In the genomic region with DNA sequence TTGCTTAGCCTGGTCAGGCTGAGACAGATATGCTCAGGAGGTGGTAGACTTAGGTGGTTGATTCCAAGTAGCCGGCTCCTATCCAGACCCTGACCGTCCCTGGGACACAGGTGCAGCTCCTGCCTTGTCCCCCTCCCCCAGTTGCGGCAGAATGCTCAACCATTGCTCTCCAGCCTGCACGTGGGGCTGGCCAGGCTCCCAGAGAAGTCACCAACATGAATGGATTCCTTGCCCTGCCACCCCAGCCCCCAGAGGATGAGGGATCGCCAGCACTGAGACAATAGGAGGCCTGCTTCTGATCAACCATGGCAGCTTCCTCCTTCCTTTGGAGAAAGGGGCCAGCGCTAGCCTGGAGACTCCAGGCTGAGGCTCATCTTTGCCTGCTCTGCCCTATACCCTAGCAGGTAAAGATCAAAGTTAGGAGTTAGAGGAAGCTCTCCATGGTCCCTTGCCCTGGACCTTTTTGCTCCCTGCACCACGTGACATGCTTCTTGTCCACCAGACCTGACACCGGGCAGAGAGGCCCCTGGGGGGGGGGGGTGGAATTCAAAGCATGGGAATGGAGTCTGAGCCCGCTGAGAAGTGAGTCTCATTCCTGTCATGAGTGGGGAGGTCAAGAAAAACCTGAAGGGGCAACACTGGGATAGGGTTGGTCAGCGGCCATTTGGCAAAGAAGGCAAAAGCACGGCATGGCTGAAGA, we compare ENCODE assay signal across 24 mouse cellular contexts. TPM values are rescaled to one million over a fixed set of nuclear protein-coding genes. Genes with fewer than 3 reads are reported as not detected.
A peak's percentile ranks its signal among the peaks of the same experiment; 100 is the strongest.
DNase-seq lines count a peak whose midpoint lies in the region; ATAC-seq and TF ChIP-seq lines count a peak whose summit lies in the region.
"Had no signal": no experiment of that assay in that cellular context is flagged by ENCODE, and none has a peak within 500 bp of the region (broad histone marks: within the 10 kb centered on the region; RNA-seq: fewer than 3 reads in every experiment).

No protein-coding gene starts in this region.

- no peak for DNase-seq in hindbrain, embryonic 10.5 days (ENCODE audit: low spot score)
- DNase-seq in hindbrain, postnatal 0 days (ENCODE audit: low spot score), result no peak
- DNase-seq in layer of hippocampus, adult 2 months (ENCODE audit: low spot score in 2 of 2), result no peak
- DNase-seq in layer of hippocampus, adult 11-12 months (ENCODE audit: low spot score), result no peak
- peak; percentile 63 for DNase-seq in Muller cell, postnatal 12 days (ENCODE audit: inconsistent ontology term)
- DNase-seq in embryonic facial prominence, embryonic 10.5 days (ENCODE audit: low spot score), result no peak
- no peak for DNase-seq in testis, postnatal 14 days (ENCODE audit: low spot score)
- DNase-seq: adrenal gland, postnatal 10 days; cerebellum, adult 2 months; cerebellum, postnatal 25 days; embryo, embryonic 11 days; gastrocnemius, postnatal 14 days; heart, adult 11 months; kidney, postnatal 10 days; layer of hippocampus, postnatal 36 days; liver, embryonic 13.5 days; lung, embryonic 14.5 days; right cerebral cortex, adult 18-20 months; right cerebral cortex, postnatal 4 days; thymus, postnatal 36 days had no signal

- H3K27ac ChIP-seq in hindbrain, embryonic 10.5 days, result peak overlapping the region; percentile 71
- H3K27ac ChIP-seq in hindbrain, postnatal 0 days, result no peak overlapping the region
- H3K27ac ChIP-seq in layer of hippocampus, adult 2 months, result peak overlapping the region; percentile 43; the same call in 1 of the 2 replicates
- H3K27ac ChIP-seq in embryonic facial prominence, embryonic 10.5 days (replicated peaks), result peak overlapping the region; percentile 37; the same call in 1 of the 2 replicates
- H3K27ac ChIP-seq: hindbrain, embryonic 12.5 days; liver, embryonic 13.5 days; macrophage; neural tube, embryonic 15.5 days had no signal

- H3K9ac ChIP-seq in hindbrain, postnatal 0 days (replicated peaks; ENCODE audit: low read length), result no peak overlapping the region
- H3K9ac ChIP-seq: hindbrain, embryonic 12.5 days; liver, embryonic 13.5 days; lung, embryonic 14.5 days; neural tube, embryonic 15.5 days had no signal

- no peaks in the 10 kb centered on the region for H3K9me3 ChIP-seq in hindbrain, embryonic 10.5 days
- H3K9me3 ChIP-seq in hindbrain, postnatal 0 days (ENCODE audit: low read length), result 0 out of 2 replicates have a peak, but pooled peaks cover 3% of the 10 kb centered on the region
- H3K9me3 ChIP-seq in embryonic facial prominence, embryonic 10.5 days, result no peaks in the 10 kb centered on the region
- H3K9me3 ChIP-seq: hindbrain, embryonic 12.5 days; liver, embryonic 13.5 days; neural tube, embryonic 15.5 days had no signal

- ATAC-seq in hindbrain, postnatal 0 days, result no peak
- ATAC-seq: forebrain, embryonic 14.5 days had no signal

- 75% methylated on average over 11 of the region's 11 CpGs for WGBS in hindbrain, embryonic 10.5 days
- 65% methylated on average over 11 of the region's 11 CpGs for WGBS in hindbrain, postnatal 0 days
- WGBS in embryonic facial prominence, embryonic 10.5 days, result 77% methylated on average over 11 of the region's 11 CpGs

- H3K36me3 ChIP-seq in hindbrain, embryonic 10.5 days, result no peaks in the 10 kb centered on the region
- H3K36me3 ChIP-seq in hindbrain, postnatal 0 days (ENCODE audit: insufficient read depth, low read length), result no peaks in the 10 kb centered on the region
- H3K36me3 ChIP-seq in embryonic facial prominence, embryonic 10.5 days (replicated peaks), result no peaks in the 10 kb centered on the region
- H3K36me3 ChIP-seq: hindbrain, embryonic 12.5 days; liver, embryonic 13.5 days; neural tube, embryonic 15.5 days had no signal

- H3K4me3 ChIP-seq in hindbrain, embryonic 10.5 days, result no peak overlapping the region
- no peak overlapping the region for H3K4me3 ChIP-seq in hindbrain, postnatal 0 days (ENCODE audit: low read length)
- H3K4me3 ChIP-seq in layer of hippocampus, adult 2 months, result no peak overlapping the region
- H3K4me3 ChIP-seq in embryonic facial prominence, embryonic 10.5 days, result no peak overlapping the region
- H3K4me3 ChIP-seq: hindbrain, embryonic 12.5 days; liver, embryonic 13.5 days; neural tube, embryonic 15.5 days had no signal

- peaks cover 36% of the 10 kb centered on the region for H3K4me1 ChIP-seq in hindbrain, embryonic 10.5 days (replicated peaks)
- peaks cover 14% of the 10 kb centered on the region for H3K4me1 ChIP-seq in hindbrain, postnatal 0 days (ENCODE audit: insufficient read depth, low read length)
- H3K4me1 ChIP-seq in embryonic facial prominence, embryonic 10.5 days, result peaks cover 37% of the 10 kb centered on the region

- H3K27me3 ChIP-seq in hindbrain, embryonic 10.5 days (ENCODE audit: insufficient read depth, poor library complexity, severe bottlenecking), result no peaks in the 10 kb centered on the region; the same call in 1 of the 2 replicates
- no peaks in the 10 kb centered on the region for H3K27me3 ChIP-seq in hindbrain, postnatal 0 days (ENCODE audit: insufficient read depth, low read length)
- no peaks in the 10 kb centered on the region for H3K27me3 ChIP-seq in embryonic facial prominence, embryonic 10.5 days (replicated peaks; ENCODE audit: low read depth, poor library complexity, severe bottlenecking)
- H3K27me3 ChIP-seq: hindbrain, embryonic 12.5 days; liver, embryonic 13.5 days; neural tube, embryonic 15.5 days had no signal

- H3K4me2 ChIP-seq in hindbrain, postnatal 0 days (ENCODE audit: low read depth, low read length), result no peak overlapping the region
- H3K4me2 ChIP-seq: hindbrain, embryonic 12.5 days; liver, embryonic 13.5 days; lung, embryonic 14.5 days; neural tube, embryonic 15.5 days had no signal

- TF ChIP-seq CTCF in hindbrain, postnatal 0 days (IDR thresholded peaks at IDR 0.05; ENCODE audit: low read depth), result no peak
- TF ChIP-seq CTCF in layer of hippocampus, adult 2 months (conservative IDR thresholded peaks at IDR 0.05), result no peak

RNA-seq across cellular contexts. Expression of gene Dusp7, which starts 24.5 kb away (rescaled TPM):
- 16.1 and 16.6 TPM in 2 replicates for polyA plus RNA-seq in hindbrain, embryonic 10.5 days (2016; fragmentation: Nextera tagmentation; extraction: Ambion mirVana)
- 56.0 and 66.4 TPM in 2 replicates for total RNA-seq in hindbrain, postnatal 0 days (2014; rRNA removed)
- 12.7 and 13.7 TPM in 2 replicates for polyA plus RNA-seq in hindbrain, postnatal 0 days (2015; fragmentation: Nextera tagmentation; extraction: Ambion mirVana)
- total RNA-seq in layer of hippocampus, adult 2 months (2021), result 10 to 100 TPM; 81.7 to 93.2 TPM
- 29.5 and 30.8 TPM in 2 replicates for polyA plus RNA-seq in embryonic facial prominence, embryonic 10.5 days (2016; fragmentation: Nextera tagmentation; extraction: Ambion mirVana)

RNA-seq across cellular contexts. Expression of gene Rpl29, which starts 36.3 kb away (rescaled TPM):
- 912 and 973 TPM in 2 replicates for polyA plus RNA-seq in hindbrain, embryonic 10.5 days (2016; fragmentation: Nextera tagmentation; extraction: Ambion mirVana)
- total RNA-seq in hindbrain, postnatal 0 days (2014; rRNA removed), result 691 and 792 TPM in 2 replicates
- polyA plus RNA-seq in hindbrain, postnatal 0 days (2015; fragmentation: Nextera tagmentation; extraction: Ambion mirVana), result 689 and 691 TPM in 2 replicates
- 100 to 1,000 TPM; 260 to 265 TPM for total RNA-seq in layer of hippocampus, adult 2 months (2021)
- 1,047 and 1,078 TPM in 2 replicates for polyA plus RNA-seq in embryonic facial prominence, embryonic 10.5 days (2016; fragmentation: Nextera tagmentation; extraction: Ambion mirVana)

RNA-seq across cellular contexts. Expression of gene Acy1, which starts 45.1 kb away (rescaled TPM):
- polyA plus RNA-seq in hindbrain, embryonic 10.5 days (2016; fragmentation: Nextera tagmentation; extraction: Ambion mirVana), result 36.7 and 37.0 TPM in 2 replicates
- total RNA-seq in hindbrain, postnatal 0 days (2014; rRNA removed), result 19.3 and 28.0 TPM in 2 replicates
- polyA plus RNA-seq in hindbrain, postnatal 0 days (2015; fragmentation: Nextera tagmentation; extraction: Ambion mirVana), result 22.2 and 23.0 TPM in 2 replicates
- total RNA-seq in layer of hippocampus, adult 2 months (2021), result 10 to 100 TPM; 15.5 to 16.1 TPM
- polyA plus RNA-seq in embryonic facial prominence, embryonic 10.5 days (2016; fragmentation: Nextera tagmentation; extraction: Ambion mirVana), result 43.2 and 46.1 TPM in 2 replicates

RNA-seq across cellular contexts. Expression of gene Abhd14b, which starts 54.3 kb away (rescaled TPM):
- polyA plus RNA-seq in hindbrain, embryonic 10.5 days (2016; fragmentation: Nextera tagmentation; extraction: Ambion mirVana), result 5.7 and 6.0 TPM in 2 replicates
- 20.6 and 26.8 TPM in 2 replicates for total RNA-seq in hindbrain, postnatal 0 days (2014; rRNA removed)
- polyA plus RNA-seq in hindbrain, postnatal 0 days (2015; fragmentation: Nextera tagmentation; extraction: Ambion mirVana), result 12.4 and 16.8 TPM in 2 replicates
- 10 to 100 TPM; 13.9 to 17.0 TPM for total RNA-seq in layer of hippocampus, adult 2 months (2021)
- 6.0 and 6.4 TPM in 2 replicates for polyA plus RNA-seq in embryonic facial prominence, embryonic 10.5 days (2016; fragmentation: Nextera tagmentation; extraction: Ambion mirVana)

RNA-seq across cellular contexts. Expression of gene Abhd14a, which starts 54.5 kb away (rescaled TPM):
- polyA plus RNA-seq in hindbrain, embryonic 10.5 days (2016; fragmentation: Nextera tagmentation; extraction: Ambion mirVana), result 39.7 and 41.9 TPM in 2 replicates
- 59.6 and 62.1 TPM in 2 replicates for total RNA-seq in hindbrain, postnatal 0 days (2014; rRNA removed)
- polyA plus RNA-seq in hindbrain, postnatal 0 days (2015; fragmentation: Nextera tagmentation; extraction: Ambion mirVana), result 66.8 and 69.2 TPM in 2 replicates
- total RNA-seq in layer of hippocampus, adult 2 months (2021), result 10 to 100 TPM; 39.0 to 39.4 TPM
- 40.1 and 40.4 TPM in 2 replicates for polyA plus RNA-seq in embryonic facial prominence, embryonic 10.5 days (2016; fragmentation: Nextera tagmentation; extraction: Ambion mirVana)
